Mouse (Mus musculus) neural tube, postnatal 0 days (tissue): ENCODE measurements around the gene Lmbr1l. TPM values are rescaled to one million over a fixed set of nuclear protein-coding genes. Genes with fewer than 3 reads are reported as not detected.

Source experiments
- polyA plus RNA-seq: library from polyadenylated mRNA; unstranded; fragments of >200 nt; fragmentation: Nextera tagmentation; extraction: Ambion mirVana; gene quantifications from 2 replicates; pipeline ENCODE4 v1.2.1, GENCODE M21; 2015

Gene Lmbr1l
- polyA plus RNA-seq: 12.3 and 15.5 TPM in 2 replicates

GRCm38 (mm10) chr15:98917538-98918498, at the start of gene Lmbr1l:
Lmbr1l (minus strand) TSS chr15:98918231.

GRCm38 (mm10) chr15:98953401-98954356, 35.6 kb upstream of the Lmbr1l start, which contains the start of the genes Gm49450 and Tuba1a:
Gm49450 (minus strand) TSS chr15:98953551.
Tuba1a (minus strand) TSS chr15:98953703.

GRCm38 (mm10) chr15:98934217-98934839, 16.3 kb upstream of the Lmbr1l start, which contains the start of gene Tuba1b:
Tuba1b (minus strand) TSS chr15:98934565.

GRCm38 (mm10) chr15:98897928-98898800, 19.9 kb downstream of the Lmbr1l start, which contains the start of gene Dhh:
Dhh (minus strand) TSS chr15:98898540.

GRCm38 (mm10) chr15:98893940-98894745, 23.9 kb downstream of the Lmbr1l start, which contains the start of gene Rhebl1:
Rhebl1 (minus strand) TSS chr15:98894540.

GRCm38 (mm10) chr15:98871070-98871915, 46.7 kb downstream of the Lmbr1l start, which contains the start of gene Kmt2d:
Kmt2d (minus strand) TSS chr15:98871204.

Other genes with a start within 250 kb of the Lmbr1l start
- 18.3 and 19.6 TPM in 2 replicates for gene Rnd1, start 240.8 kb downstream of the Lmbr1l start, polyA plus RNA-seq
- 8.8 and 9.1 TPM in 2 replicates for gene Ccdc65, start 210.0 kb downstream of the Lmbr1l start, polyA plus RNA-seq
- gene Fkbp11, start 190.0 kb downstream of the Lmbr1l start, polyA plus RNA-seq: 7.5 and 8.3 TPM in 2 replicates
- gene Arf3, start 155.0 kb downstream of the Lmbr1l start, polyA plus RNA-seq: 107 and 109 TPM in 2 replicates
- 0.06 TPM in 1 of 2 replicates, not detected in the other for gene Wnt10b, start 140.1 kb downstream of the Lmbr1l start, polyA plus RNA-seq
- gene Wnt1, start 128.4 kb downstream of the Lmbr1l start, polyA plus RNA-seq: 0.34 and 0.43 TPM in 2 replicates
- gene Ddn, start 108.7 kb downstream of the Lmbr1l start, polyA plus RNA-seq: 0.32 and 0.39 TPM in 2 replicates
- gene Prkag1, start 86.7 kb downstream of the Lmbr1l start, polyA plus RNA-seq: 52.9 and 53.3 TPM in 2 replicates
- 7.9 and 9.2 TPM in 2 replicates for gene Kmt2d, start 47.0 kb downstream of the Lmbr1l start, polyA plus RNA-seq
- gene Rhebl1, start 23.7 kb downstream of the Lmbr1l start, polyA plus RNA-seq: 24.1 and 27.3 TPM in 2 replicates
- 7.4 and 9.6 TPM in 2 replicates for gene Dhh, start 19.7 kb downstream of the Lmbr1l start, polyA plus RNA-seq
- gene Tuba1b, start 16.3 kb upstream of the Lmbr1l start, polyA plus RNA-seq: 1,597 and 1,748 TPM in 2 replicates
- gene Gm49450, start 35.3 kb upstream of the Lmbr1l start, polyA plus RNA-seq: not detected in 2 replicates
- gene Tuba1a, start 35.5 kb upstream of the Lmbr1l start, polyA plus RNA-seq: 8,375 and 9,600 TPM in 2 replicates
- gene Tuba1c, start 111.7 kb upstream of the Lmbr1l start, polyA plus RNA-seq: 11.9 and 12.2 TPM in 2 replicates
- 119 and 163 TPM in 2 replicates for gene Prph, start 136.9 kb upstream of the Lmbr1l start, polyA plus RNA-seq
- 3.1 TPM in 2 replicates for gene Troap, start 156.3 kb upstream of the Lmbr1l start, polyA plus RNA-seq
- 2.1 and 3.4 TPM in 2 replicates for gene C1ql4, start 169.6 kb upstream of the Lmbr1l start, polyA plus RNA-seq
- gene Dnajc22, start 174.9 kb upstream of the Lmbr1l start, polyA plus RNA-seq: 0.14 and 0.26 TPM in 2 replicates
- gene Spats2, start 207.7 kb upstream of the Lmbr1l start, polyA plus RNA-seq: 20.0 and 22.4 TPM in 2 replicates